Mouse (Mus musculus): ENCODE measurements around the gene Hs1bp3. TPM values are rescaled to one million over a fixed set of nuclear protein-coding genes. Genes with fewer than 3 reads are reported as not detected.

Gene Hs1bp3
- polyA plus RNA-seq, 1 experiment, result 16.7 TPM

- no peak for DNase-seq (ENCODE audit: low spot score)
These were observed 23.5 kb downstream of the Hs1bp3 start for GRCm38 (mm10) chr12:8336601-8337285.

- no peak for DNase-seq (ENCODE audit: low spot score)
These were observed 24.2 kb downstream of the Hs1bp3 start for GRCm38 (mm10) chr12:8337286-8338060.

- DNase-seq (ENCODE audit: low spot score), result no peak
These were observed 25.3 kb downstream of the Hs1bp3 start for GRCm38 (mm10) chr12:8338491-8338890.

- DNase-seq (ENCODE audit: low spot score), result no peak
These were observed 25.7 kb downstream of the Hs1bp3 start for GRCm38 (mm10) chr12:8338918-8339317.

GRCm38 (mm10) chr12:8339591-8340319 lies 26.5 kb downstream of the Hs1bp3 start:
- no peak for DNase-seq (ENCODE audit: low spot score)

GRCm38 (mm10) chr12:8341008-8341407 lies 27.8 kb downstream of the Hs1bp3 start:
- DNase-seq (ENCODE audit: low spot score), result no peak

DNA sequence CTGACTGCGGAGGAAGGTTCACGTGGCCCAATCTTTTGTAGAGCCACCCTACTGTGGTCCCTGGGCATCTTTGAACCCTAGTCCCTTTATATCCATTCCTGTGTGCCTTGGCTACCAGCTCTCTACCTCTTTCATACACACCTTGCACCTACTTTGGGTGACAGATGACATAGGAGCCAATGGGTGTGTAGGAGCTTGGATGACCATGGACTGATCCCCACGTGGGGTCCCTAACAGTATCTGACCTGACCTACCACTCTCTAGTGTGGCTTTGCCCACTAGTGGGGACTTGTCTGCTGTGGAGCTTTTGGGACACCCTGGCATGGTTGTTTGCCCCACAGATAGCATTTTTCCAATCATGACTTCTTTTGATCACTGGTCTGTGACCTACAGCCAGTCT lies 30.1 kb downstream of the Hs1bp3 start:
- DNase-seq (ENCODE audit: low spot score), result no peak

DNA sequence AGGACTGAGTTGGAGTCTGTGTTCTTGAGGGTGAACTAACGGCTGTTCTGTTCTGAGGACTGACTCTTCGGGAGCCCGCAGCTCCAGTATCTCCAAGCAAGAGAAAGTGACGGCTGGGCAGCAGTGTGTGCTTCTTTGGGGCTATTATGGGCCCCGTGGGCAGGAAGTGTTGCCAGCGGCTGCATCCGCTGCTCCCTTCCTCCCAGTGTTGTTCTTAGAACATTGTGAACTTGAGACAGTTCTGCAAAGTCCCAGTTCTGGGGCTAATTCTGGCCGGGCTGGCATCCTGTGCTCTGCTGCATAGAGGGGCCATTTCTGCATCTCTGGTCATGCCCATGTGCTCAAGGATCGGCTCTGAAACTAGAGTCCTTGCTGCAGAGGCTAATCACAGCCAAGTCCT lies 31.7 kb downstream of the Hs1bp3 start:
- DNase-seq (ENCODE audit: low spot score), result no peak

GRCm38 (mm10) chr12:8345539-8345938 lies 32.3 kb downstream of the Hs1bp3 start:
- DNase-seq (ENCODE audit: low spot score), result no peak

- no peak for DNase-seq (ENCODE audit: low spot score)
These were observed 34.7 kb downstream of the Hs1bp3 start for GRCm38 (mm10) chr12:8347746-8348462.

GRCm38 (mm10) chr12:8348733-8349513 lies 35.7 kb downstream of the Hs1bp3 start:
- no peak for DNase-seq (ENCODE audit: low spot score)

DNA sequence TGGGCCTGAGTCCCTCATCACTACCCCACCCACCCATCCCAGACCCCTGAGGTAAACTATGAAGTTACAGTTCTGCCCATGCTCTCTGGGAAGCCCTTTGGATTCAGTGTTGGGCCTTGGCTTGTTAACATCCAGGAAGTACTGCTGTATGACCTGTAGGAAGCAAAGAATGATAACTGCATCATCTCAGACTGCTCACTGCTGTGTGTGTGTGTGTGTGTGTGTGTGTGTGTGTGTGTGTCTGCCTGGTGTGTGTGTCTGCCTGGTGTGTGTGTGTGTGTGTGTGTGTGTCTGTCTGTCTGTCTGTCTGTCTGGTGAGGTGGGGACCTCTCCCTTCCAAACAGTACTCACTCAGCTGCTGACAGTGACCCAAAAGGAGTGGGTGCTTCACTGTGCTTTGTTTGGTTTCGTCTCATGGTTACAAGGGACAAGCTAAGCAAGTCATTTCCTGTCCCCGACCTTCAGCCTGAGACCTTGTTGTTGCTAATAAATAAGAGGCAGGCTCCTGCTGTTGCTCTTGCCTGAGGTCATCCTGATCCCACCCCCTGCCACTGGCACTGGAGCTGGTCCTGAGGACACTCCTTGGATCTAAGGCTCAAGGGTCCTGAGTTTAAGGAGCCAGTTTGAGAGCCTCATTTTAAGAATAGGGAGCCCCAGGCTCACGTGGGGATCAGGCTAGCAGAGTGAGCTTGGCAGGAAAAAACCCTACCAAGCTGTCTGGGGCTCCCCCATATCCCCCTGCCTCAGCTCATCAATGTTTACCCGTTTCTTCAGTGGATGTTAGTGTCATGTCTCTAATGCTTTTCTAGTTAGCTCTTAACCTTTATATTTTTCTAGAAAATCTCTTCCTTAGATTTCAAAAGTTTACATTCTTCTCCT lies 38.0 kb downstream of the Hs1bp3 start:
- no peak for DNase-seq (ENCODE audit: low spot score)

- no peak for DNase-seq (ENCODE audit: low spot score)
These were observed 39.8 kb downstream of the Hs1bp3 start for GRCm38 (mm10) chr12:8353071-8353470.

- no peak for DNase-seq (ENCODE audit: low spot score)
These were observed 41.0 kb downstream of the Hs1bp3 start for GRCm38 (mm10) chr12:8354187-8354586.

GRCm38 (mm10) chr12:8355011-8355410 lies 41.8 kb downstream of the Hs1bp3 start:
- no peak for DNase-seq (ENCODE audit: low spot score)

DNA sequence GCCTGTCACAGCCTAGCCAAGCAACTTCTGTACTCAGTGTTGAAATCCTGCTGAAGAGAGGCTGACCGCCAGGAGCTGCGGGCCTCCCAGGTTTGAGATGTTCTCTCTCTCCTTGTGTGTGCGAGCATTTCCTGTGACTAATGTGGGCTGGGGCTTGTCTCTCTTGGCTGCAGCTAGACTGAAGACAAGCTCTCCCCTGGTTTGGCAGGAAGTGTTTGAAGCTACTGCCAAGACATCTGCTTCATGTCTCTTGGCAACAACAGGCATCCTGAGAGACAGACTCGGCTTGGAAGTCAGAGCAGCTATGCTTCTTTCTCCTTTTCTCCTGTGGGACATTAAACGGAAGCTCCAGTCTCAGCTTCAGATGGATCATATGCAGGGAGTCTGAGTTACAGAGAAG lies 44.2 kb downstream of the Hs1bp3 start:
- DNase-seq (ENCODE audit: low spot score), result no peak

GRCm38 (mm10) chr12:8358344-8358966 lies 45.2 kb downstream of the Hs1bp3 start:
- DNase-seq (ENCODE audit: low spot score), result no peak

DNA sequence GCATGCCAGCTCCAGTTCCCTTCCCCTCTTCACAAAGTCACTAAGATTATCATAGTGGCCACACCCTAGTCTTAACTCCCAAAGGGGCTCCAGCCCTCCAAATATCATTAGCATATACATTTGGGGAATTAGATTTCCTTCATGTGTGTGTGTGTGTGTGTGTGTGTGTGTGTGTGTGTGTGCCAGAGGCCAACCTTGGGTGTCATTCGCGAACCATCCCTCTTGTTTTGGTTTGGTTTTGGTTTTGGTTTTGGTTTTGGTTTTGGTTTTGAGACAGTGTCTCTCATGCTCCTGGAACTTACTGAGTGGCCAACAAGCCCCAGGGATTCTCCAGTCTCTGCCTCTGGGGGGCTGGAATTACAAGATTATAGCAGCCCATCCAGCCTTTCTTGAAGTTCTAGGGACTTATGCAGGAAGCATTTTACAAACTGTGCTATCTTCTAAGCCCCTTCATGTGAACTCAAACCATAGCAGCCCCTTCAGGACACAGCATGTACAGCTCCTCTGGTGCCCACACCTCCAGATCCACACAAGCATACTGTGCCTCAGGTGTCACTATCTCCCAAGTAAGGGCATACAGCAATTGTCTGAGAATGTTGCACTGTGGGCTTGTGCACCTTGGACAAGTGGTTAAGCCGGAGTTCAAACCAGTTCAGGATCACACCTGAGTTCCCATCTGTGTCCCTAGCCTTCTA lies 46.3 kb downstream of the Hs1bp3 start:
- no peak for DNase-seq (ENCODE audit: low spot score)

DNA sequence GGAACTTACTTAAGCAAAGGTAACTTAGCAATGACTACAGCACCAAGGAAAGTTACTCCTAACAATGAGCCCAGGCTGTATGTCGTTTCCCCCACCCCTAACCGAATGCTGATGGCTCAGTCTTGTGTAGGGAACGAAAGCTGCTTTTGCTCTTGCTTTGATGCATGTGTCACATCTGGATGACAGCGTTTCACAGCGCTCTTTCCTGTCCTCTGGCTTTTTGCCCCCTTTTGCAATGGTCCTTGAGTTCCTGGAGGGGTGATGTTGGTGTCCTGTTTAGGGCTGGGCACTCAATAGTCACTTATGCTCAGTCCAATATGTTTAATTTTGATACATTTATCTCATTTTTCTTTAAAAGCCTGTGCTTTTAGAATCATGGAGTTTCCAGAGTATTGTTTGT lies 48.6 kb downstream of the Hs1bp3 start:
- no peak for DNase-seq (ENCODE audit: low spot score)
